Mouse (Mus musculus): ENCODE data around the gene Mknk2. TPM values are rescaled to one million over a fixed set of nuclear protein-coding genes. Genes with fewer than 3 reads are reported as not detected.
A peak's percentile ranks its signal among the peaks of the same experiment; 100 is the strongest.

Mknk2 gene
- 59.7 and 69.1 TPM in 2 replicates for polyA plus RNA-seq (2012; rRNA removed)
- 58.7 and 74.3 TPM in 2 replicates for polyA plus RNA-seq (2014; fragmentation: Nextera tagmentation; extraction: Ambion mirVana)

GRCm38 (mm10) chr10:80677942-80678436, at the start of gene Mknk2:
TSS of gene Mknk2 (minus strand) at chr10:80678112.
- peaks cover 2% of the 10 kb centered on the region; the same call in 1 of the 2 replicates for H3K36me3 ChIP-seq (replicated peaks; ENCODE audit: control insufficient read depth, insufficient read depth, low read depth)
- H3K4me3 ChIP-seq (ENCODE audit: insufficient read depth in 1 of 2, low read depth in 2 of 2, low read length in 2 of 2), result peak within 1 kb of the TSS; percentile 65 to 98
- no peaks in the 10 kb centered on the region for H3K27me3 ChIP-seq (ENCODE audit: control insufficient read depth, insufficient read depth, low read length)
- DNase-seq (ENCODE audit: low read depth in 3 of 3, low spot score in 3 of 3), result peak; percentile 80 to 82 (median 81)
- H3K9ac ChIP-seq (replicated peaks), result peak within 1 kb of the TSS; percentile 98
- H3K9me3 ChIP-seq (ENCODE audit: control insufficient read depth, low read length), result no peaks in the 10 kb centered on the region
- H3K27ac ChIP-seq, result peak within 1 kb of the TSS; percentile 100
- peaks cover 49 to 52% of the 10 kb centered on the region in 2 experiments for H3K4me1 ChIP-seq (replicated peaks; ENCODE audit: control insufficient read depth in 2 of 2, insufficient read depth in 2 of 2, low read length in 1 of 2)
- TF ChIP-seq CTCF (IDR thresholded peaks at IDR 0.05; ENCODE audit: low read depth) (0 out of 2 replicates have a peak, but pooled peaks have one; percentile 8), EP300 (IDR thresholded peaks at IDR 0.05; ENCODE audit: low read depth) (peak; percentile 67)
- ATAC-seq (ENCODE audit: insufficient read depth), result peak; percentile 63
- WGBS (ENCODE audit: insufficient replicate concordance), result 1% methylated on average over 8 of the region's 8 CpGs
- H3K4me2 ChIP-seq (ENCODE audit: low read depth), result peak within 1 kb of the TSS; percentile 98

- no peak overlapping the region for H3K9ac ChIP-seq (replicated peaks)
- peaks cover 66% of the 10 kb centered on the region for H3K36me3 ChIP-seq (replicated peaks; ENCODE audit: control insufficient read depth, insufficient read depth, low read depth)
- H3K4me1 ChIP-seq (replicated peaks; ENCODE audit: control insufficient read depth in 2 of 2, insufficient read depth in 2 of 2, low read length in 1 of 2), result no peaks in the 10 kb centered on the region
- no peak for ATAC-seq (ENCODE audit: insufficient read depth)
- H3K4me2 ChIP-seq (ENCODE audit: low read depth), result no peak overlapping the region
- H3K9me3 ChIP-seq (ENCODE audit: control insufficient read depth, low read length), result no peaks in the 10 kb centered on the region
- 77% methylated on average over 1 of the region's 1 CpGs for WGBS (ENCODE audit: insufficient replicate concordance)
- no peak overlapping the region for H3K4me3 ChIP-seq (ENCODE audit: insufficient read depth in 1 of 2, low read depth in 2 of 2, low read length in 2 of 2)
- no peaks in the 10 kb centered on the region for H3K27me3 ChIP-seq (ENCODE audit: control insufficient read depth, insufficient read depth, low read length)
- DNase-seq (ENCODE audit: low read depth in 3 of 3, low spot score in 3 of 3), result no peak
- H3K27ac ChIP-seq, result no peak overlapping the region
- TF ChIP-seq CTCF (IDR thresholded peaks at IDR 0.05; ENCODE audit: low read depth) (no peak), EP300 (IDR thresholded peaks at IDR 0.05; ENCODE audit: low read depth) (no peak)
Observed at GRCm38 (mm10) chr10:80717281-80717680, 39.4 kb upstream of the Mknk2 start.

- Histone ChIP-seq H3K9me3 (ENCODE audit: control insufficient read depth, low read length) (no peaks in the 10 kb centered on the region), H3K9ac (replicated peaks) (no peak overlapping the region), H3K27ac (no peak overlapping the region), H3K4me3 (ENCODE audit: insufficient read depth in 1 of 2, low read depth in 2 of 2, low read length in 2 of 2) (no peak overlapping the region), H3K4me2 (ENCODE audit: low read depth) (no peak overlapping the region), H3K27me3 (ENCODE audit: control insufficient read depth, insufficient read depth, low read length) (no peaks in the 10 kb centered on the region), H3K4me1 (replicated peaks; ENCODE audit: control insufficient read depth in 2 of 2, insufficient read depth in 2 of 2, low read length in 1 of 2) (no peaks in the 10 kb centered on the region), H3K36me3 (replicated peaks; ENCODE audit: control insufficient read depth, insufficient read depth, low read depth) (peaks cover 51% of the 10 kb centered on the region)
- TF ChIP-seq EP300 (IDR thresholded peaks at IDR 0.05; ENCODE audit: low read depth), result no peak
- TF ChIP-seq CTCF (IDR thresholded peaks at IDR 0.05; ENCODE audit: low read depth), result no peak
- WGBS (ENCODE audit: insufficient replicate concordance), result 68% methylated on average over 3 of the region's 3 CpGs
- DNase-seq (ENCODE audit: low read depth in 3 of 3, low spot score in 3 of 3) (no peak), ATAC-seq (ENCODE audit: insufficient read depth) (no peak)
Observed at GRCm38 (mm10) chr10:80710834-80711233, 32.9 kb upstream of the Mknk2 start.

- ATAC-seq (ENCODE audit: insufficient read depth), result no peak
- Histone ChIP-seq H3K27me3 (ENCODE audit: control insufficient read depth, insufficient read depth, low read length) (no peaks in the 10 kb centered on the region), H3K27ac (no peak overlapping the region), H3K9me3 (ENCODE audit: control insufficient read depth, low read length) (no peaks in the 10 kb centered on the region), H3K4me3 (ENCODE audit: insufficient read depth in 1 of 2, low read depth in 2 of 2, low read length in 2 of 2) (no peak overlapping the region), H3K4me2 (ENCODE audit: low read depth) (no peak overlapping the region), H3K9ac (replicated peaks) (no peak overlapping the region), H3K4me1 (replicated peaks; ENCODE audit: control insufficient read depth in 2 of 2, insufficient read depth in 2 of 2, low read length in 1 of 2) (peaks cover 17 to 18% of the 10 kb centered on the region in 2 experiments), H3K36me3 (replicated peaks; ENCODE audit: control insufficient read depth, insufficient read depth, low read depth) (peaks cover 21% of the 10 kb centered on the region)
- TF ChIP-seq EP300 (IDR thresholded peaks at IDR 0.05; ENCODE audit: low read depth), result no peak
- TF ChIP-seq CTCF (IDR thresholded peaks at IDR 0.05; ENCODE audit: low read depth), result no peak
- no peak for DNase-seq (ENCODE audit: low read depth in 3 of 3, low spot score in 3 of 3)
- WGBS (ENCODE audit: insufficient replicate concordance), result 67% methylated on average over 3 of the region's 3 CpGs
Observed at GRCm38 (mm10) chr10:80705479-80705878, 27.6 kb upstream of the Mknk2 start.

GRCm38 (mm10) chr10:80705033-80705432, 27.1 kb upstream of the Mknk2 start:
- Histone ChIP-seq H3K36me3 (replicated peaks; ENCODE audit: control insufficient read depth, insufficient read depth, low read depth) (peaks cover 21% of the 10 kb centered on the region), H3K4me2 (ENCODE audit: low read depth) (no peak overlapping the region), H3K9ac (replicated peaks) (no peak overlapping the region), H3K27ac (no peak overlapping the region), H3K4me3 (ENCODE audit: insufficient read depth in 1 of 2, low read depth in 2 of 2, low read length in 2 of 2) (no peak overlapping the region), H3K4me1 (replicated peaks; ENCODE audit: control insufficient read depth in 2 of 2, insufficient read depth in 2 of 2, low read length in 1 of 2) (peaks cover 22% of the 10 kb centered on the region in 2 experiments), H3K27me3 (ENCODE audit: control insufficient read depth, insufficient read depth, low read length) (no peaks in the 10 kb centered on the region), H3K9me3 (ENCODE audit: control insufficient read depth, low read length) (no peaks in the 10 kb centered on the region)
- no peak for ATAC-seq (ENCODE audit: insufficient read depth)
- WGBS (ENCODE audit: insufficient replicate concordance), result 39% methylated on average over 3 of the region's 3 CpGs
- no peak for DNase-seq (ENCODE audit: low read depth in 3 of 3, low spot score in 3 of 3)
- no peak for TF ChIP-seq EP300 (IDR thresholded peaks at IDR 0.05; ENCODE audit: low read depth)
- TF ChIP-seq CTCF (IDR thresholded peaks at IDR 0.05; ENCODE audit: low read depth), result no peak
